Mouse (Mus musculus) limb, embryonic 13.5 days (tissue): ENCODE measurements around the gene Man1a2. TPM values are rescaled to one million over a fixed set of nuclear protein-coding genes. Genes with fewer than 3 reads are reported as not detected.

Experiments used
- ATAC-seq: fragments of 200-750 bp; cut with Nextera tagmentation; 2 replicates; pipeline ENCODE4 v1.8.0; 2017; ENCODE audit warnings: low read depth, moderate number of reproducible peaks, moderate TSS enrichment; ENCODE audit not compliant: low FRiP score
- H3K27ac ChIP-seq: fragments of 300-500 bp; sonication (generic); 2 replicates; pipeline ENCODE4 v1.5.1; 2015; ENCODE audit warnings: inconsistent platforms, mild to moderate bottlenecking, moderate library complexity
- H3K27me3 ChIP-seq: fragments of 300-500 bp; sonication (generic); 2 replicates; pipeline ENCODE4 v1.6.1; 2015; ENCODE audit warnings: mild to moderate bottlenecking, inconsistent platforms
- H3K36me3 ChIP-seq: fragments of 300-500 bp; sonication (generic); 2 replicates; pipeline ENCODE4 v1.6.1; 2015; ENCODE audit warnings: inconsistent platforms, mild to moderate bottlenecking, moderate library complexity
- H3K4me1 ChIP-seq: fragments of 300-500 bp; sonication (generic); 2 replicates; pipeline ENCODE4 v1.6.1; 2015; ENCODE audit warnings: inconsistent platforms
- H3K4me2 ChIP-seq: fragments of 300-500 bp; sonication (generic); replicated peaks from 2 replicates; pipeline ENCODE4 v1.6.1; 2015; ENCODE audit warnings: inconsistent platforms, mild to moderate bottlenecking, moderate library complexity
- H3K4me3 ChIP-seq: fragments of 300-500 bp; sonication (generic); 2 replicates; pipeline ENCODE4 v1.5.1; 2015; ENCODE audit warnings: moderate library complexity, mild to moderate bottlenecking, inconsistent platforms
- H3K9ac ChIP-seq: fragments of 300-500 bp; sonication (generic); 2 replicates; pipeline ENCODE4 v1.6.1; 2015; ENCODE audit warnings: mild to moderate bottlenecking, inconsistent platforms
- H3K9me3 ChIP-seq: fragments of 300-500 bp; sonication (generic); 2 replicates; pipeline ENCODE4 v1.6.1; 2016; ENCODE audit warnings: inconsistent platforms
- WGBS: fragments of 180-500 bp; shearing (Covaris S2); methylation state at CpG from one replicate; pipeline ENCODE4 v1.1.7; 2015; 5-methylcytosine and 5-hydroxymethylcytosine counted together
- polyA plus RNA-seq: library from polyadenylated mRNA; unstranded; fragments of >200 nt; fragmentation: Nextera tagmentation; extraction: Ambion mirVana; gene quantifications from 2 replicates; pipeline ENCODE4 v1.2.1, GENCODE M21; 2015

The Man1a2 gene
- polyA plus RNA-seq, 1 experiment from 2014 or later: 70.0 TPM

DNA sequence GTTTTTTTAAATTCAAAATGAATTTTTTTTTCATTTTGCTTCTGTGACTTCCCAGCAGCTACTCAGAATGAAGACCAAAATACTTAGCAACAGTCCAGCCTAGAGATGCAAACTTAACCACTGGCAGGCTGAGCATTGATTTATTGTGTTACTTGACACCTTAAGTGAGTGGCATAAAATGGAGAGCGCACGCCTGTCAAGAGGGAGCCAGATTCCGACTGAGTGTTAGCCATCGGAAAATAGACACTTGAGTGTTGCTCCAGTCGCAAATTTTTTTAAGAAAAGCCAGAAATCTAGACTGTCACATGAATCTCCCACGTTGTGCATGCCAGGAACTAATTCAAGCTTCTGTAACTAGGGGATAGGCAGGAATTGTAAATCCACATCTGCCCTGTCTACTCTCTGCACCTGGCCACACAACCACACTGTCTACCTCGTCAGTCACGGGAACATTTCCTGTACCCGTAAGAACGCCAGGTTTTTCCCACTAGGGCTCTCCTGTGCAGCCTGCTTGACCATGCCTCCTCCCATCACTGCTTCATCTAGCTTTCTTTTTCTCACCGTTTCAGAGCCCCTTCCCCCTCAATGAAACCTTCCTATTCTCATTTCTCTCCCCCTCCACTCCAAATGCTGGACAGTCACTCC lies 3.7 kb downstream of the Man1a2 start:
- Histone ChIP-seq H3K9me3 (0 out of 2 replicates have a peak, but pooled peaks cover 6% of the 10 kb centered on the region), H3K27ac (no peak overlapping the region), H3K4me1 (peaks cover 44% of the 10 kb centered on the region), H3K27me3 (no peaks in the 10 kb centered on the region), H3K4me2 (peak overlapping the region; percentile 93), H3K9ac (peak overlapping the region; percentile 39; the same call in 1 of the 2 replicates), H3K36me3 (peaks cover 4% of the 10 kb centered on the region; the same call in 1 of the 2 replicates), H3K4me3 (peak overlapping the region; percentile 34)
- ATAC-seq: no peak
- 4% methylated on average over 11 of the region's 11 CpGs for WGBS

GRCm38 (mm10) chr3:100680226-100680625 lies 5.1 kb downstream of the Man1a2 start:
- H3K4me3 ChIP-seq: no peak overlapping the region
- no peak overlapping the region for H3K9ac ChIP-seq
- ATAC-seq: no peak
- no peak overlapping the region for H3K4me2 ChIP-seq
- no peak overlapping the region for H3K27ac ChIP-seq
- peaks cover 38% of the 10 kb centered on the region for H3K4me1 ChIP-seq
- H3K9me3 ChIP-seq: 0 out of 2 replicates have a peak, but pooled peaks cover 6% of the 10 kb centered on the region
- peaks cover 4% of the 10 kb centered on the region; the same call in 1 of the 2 replicates for H3K36me3 ChIP-seq
- WGBS: 60% methylated on average over 2 of the region's 2 CpGs
- no peaks in the 10 kb centered on the region for H3K27me3 ChIP-seq

DNA sequence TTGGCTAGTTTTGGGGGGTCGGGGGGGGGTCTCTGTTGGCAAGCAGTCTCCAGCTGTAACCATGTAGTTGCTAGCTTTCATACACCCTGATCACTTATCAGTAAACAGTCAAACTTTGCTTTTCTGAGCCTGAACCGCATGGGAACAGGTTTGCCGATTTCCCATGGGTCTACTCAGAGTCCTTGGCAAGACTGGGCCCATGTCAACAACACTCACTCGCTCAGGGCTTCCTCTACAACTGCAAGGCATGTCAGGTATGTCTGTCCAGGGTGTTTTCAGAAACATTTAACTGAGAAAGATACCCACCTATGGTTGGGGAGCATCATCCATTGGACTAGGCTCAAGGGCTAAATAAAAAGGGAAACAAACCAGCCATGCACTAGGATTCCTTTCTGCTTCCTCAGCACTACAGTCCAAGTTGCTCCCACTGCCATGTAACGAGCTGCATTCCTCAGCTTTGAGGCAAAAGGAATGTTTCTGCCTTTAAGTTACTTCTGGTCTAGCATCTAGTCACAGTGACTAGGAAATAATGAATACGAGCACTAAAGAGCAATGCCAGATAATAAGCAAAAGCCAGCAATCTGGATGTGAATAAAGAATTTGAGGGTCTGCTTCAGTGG lies 6.2 kb downstream of the Man1a2 start:
- Histone ChIP-seq H3K9ac (no peak overlapping the region), H3K27ac (no peak overlapping the region), H3K9me3 (0 out of 2 replicates have a peak, but pooled peaks cover 6% of the 10 kb centered on the region), H3K27me3 (no peaks in the 10 kb centered on the region), H3K36me3 (peaks cover 4% of the 10 kb centered on the region; the same call in 1 of the 2 replicates), H3K4me1 (peaks cover 36% of the 10 kb centered on the region), H3K4me2 (no peak overlapping the region), H3K4me3 (no peak overlapping the region)
- WGBS: 74% methylated on average over 6 of the region's 6 CpGs
- no peak for ATAC-seq

DNA sequence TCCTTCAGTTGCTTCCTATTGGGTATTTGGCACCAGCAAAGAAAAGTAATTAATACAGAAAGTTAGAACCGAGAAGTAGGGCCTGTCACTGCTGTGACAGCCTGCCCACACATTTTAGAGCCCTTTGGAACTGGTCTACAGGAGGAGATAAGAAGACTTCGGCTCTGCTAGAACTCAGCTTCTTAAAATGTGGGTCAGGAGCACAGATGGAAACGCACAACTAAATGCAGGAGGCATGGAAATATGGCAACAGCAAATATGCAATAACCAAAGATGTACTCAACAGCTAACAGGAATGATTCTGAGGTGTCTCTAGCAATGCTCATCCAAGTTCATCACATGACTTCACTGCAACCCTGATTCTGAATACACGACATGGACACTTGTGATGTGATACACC lies 10.2 kb downstream of the Man1a2 start:
- 90% methylated on average over 4 of the region's 4 CpGs for WGBS
- ATAC-seq: no peak
- Histone ChIP-seq H3K4me2 (no peak overlapping the region), H3K36me3 (peaks cover 4% of the 10 kb centered on the region; the same call in 1 of the 2 replicates), H3K9ac (no peak overlapping the region), H3K27me3 (no peaks in the 10 kb centered on the region), H3K27ac (no peak overlapping the region), H3K9me3 (0 out of 2 replicates have a peak, but pooled peaks cover 6% of the 10 kb centered on the region), H3K4me1 (peaks cover 9% of the 10 kb centered on the region; the same call in 1 of the 2 replicates), H3K4me3 (no peak overlapping the region)

DNA sequence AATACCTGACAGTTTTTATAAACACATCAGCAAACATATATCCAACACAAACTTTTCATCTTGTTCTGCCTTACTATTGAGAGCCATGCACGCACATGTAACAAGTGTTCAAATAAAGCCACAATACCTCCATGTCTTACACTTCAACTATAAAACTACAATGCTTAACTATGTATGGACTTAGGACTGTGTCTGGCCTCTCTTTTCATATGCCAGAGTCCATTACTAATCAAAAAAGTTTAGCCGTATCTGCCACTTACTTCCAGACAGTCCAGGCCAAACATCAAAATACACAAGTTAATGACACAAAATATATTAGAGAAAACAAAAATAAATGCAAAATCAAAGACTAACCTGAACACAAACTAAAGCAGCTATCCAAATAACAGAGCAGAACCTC lies 14.9 kb downstream of the Man1a2 start:
- Histone ChIP-seq H3K9me3 (no peaks in the 10 kb centered on the region), H3K9ac (no peak overlapping the region), H3K27ac (no peak overlapping the region), H3K4me3 (no peak overlapping the region), H3K27me3 (no peaks in the 10 kb centered on the region), H3K4me2 (no peak overlapping the region), H3K36me3 (no peaks in the 10 kb centered on the region), H3K4me1 (no peaks in the 10 kb centered on the region)
- ATAC-seq: no peak
- WGBS: 87% methylated on average over 2 of the region's 2 CpGs

- Histone ChIP-seq H3K4me2 (no peak overlapping the region), H3K9me3 (no peaks in the 10 kb centered on the region), H3K27ac (no peak overlapping the region), H3K36me3 (peaks cover 35% of the 10 kb centered on the region), H3K27me3 (no peaks in the 10 kb centered on the region), H3K9ac (no peak overlapping the region), H3K4me3 (no peak overlapping the region), H3K4me1 (no peaks in the 10 kb centered on the region)
- ATAC-seq: no peak
- WGBS: 81% methylated on average over 1 of the region's 1 CpGs
Observed at GRCm38 (mm10) chr3:100653291-100653690, 32.0 kb downstream of the Man1a2 start.

DNA sequence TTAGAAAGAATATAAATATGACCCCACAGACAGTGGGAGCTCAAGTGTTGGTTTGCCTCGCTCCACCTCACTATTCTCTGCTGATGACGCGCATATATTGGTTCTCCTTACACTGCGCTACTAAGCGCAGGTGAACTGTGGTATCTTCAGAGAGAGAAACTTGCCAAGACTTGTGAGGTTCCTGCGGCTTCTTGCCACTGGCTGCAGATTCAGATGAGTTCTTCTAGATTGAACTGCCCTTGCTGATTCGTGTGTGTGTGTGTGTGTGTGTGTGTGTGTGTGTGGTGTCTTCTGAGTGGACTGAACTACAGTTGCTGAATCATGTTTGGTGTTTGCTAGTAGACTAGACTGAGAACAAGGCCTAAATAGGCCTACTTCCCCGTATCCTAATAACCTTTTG lies 43.7 kb downstream of the Man1a2 start:
- peaks cover 25% of the 10 kb centered on the region for H3K36me3 ChIP-seq
- H3K4me1 ChIP-seq: 0 out of 2 replicates have a peak, but pooled peaks cover 9% of the 10 kb centered on the region
- WGBS: 83% methylated on average over 8 of the region's 8 CpGs
- 0 out of 2 replicates have a peak overlapping the region, but pooled peaks have one; percentile 10 for H3K27ac ChIP-seq
- H3K4me2 ChIP-seq: no peak overlapping the region
- no peaks in the 10 kb centered on the region for H3K27me3 ChIP-seq
- H3K4me3 ChIP-seq: no peak overlapping the region
- no peak for ATAC-seq
- H3K9ac ChIP-seq: no peak overlapping the region
- H3K9me3 ChIP-seq: no peaks in the 10 kb centered on the region

DNA sequence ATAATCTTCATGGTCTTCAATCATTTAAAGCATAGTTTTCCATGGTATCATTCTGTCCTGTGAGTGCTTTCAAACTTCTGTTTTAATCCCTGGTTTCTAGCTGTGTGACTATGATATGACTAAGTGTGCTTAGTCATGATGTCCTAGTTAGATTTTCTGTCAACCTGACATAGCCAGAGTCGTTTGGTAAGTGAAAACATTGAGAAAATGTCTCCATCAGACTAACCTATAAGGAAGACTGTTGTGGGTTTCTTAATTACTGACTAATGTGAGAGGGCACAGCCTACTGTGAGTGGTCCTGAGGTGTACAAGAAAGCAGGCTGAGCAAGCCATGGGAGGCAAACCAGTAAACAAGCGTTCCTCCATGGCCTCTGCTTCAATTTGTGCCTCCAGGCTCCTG lies 49.0 kb downstream of the Man1a2 start:
- Histone ChIP-seq H3K9me3 (no peaks in the 10 kb centered on the region), H3K4me2 (no peak overlapping the region), H3K4me1 (no peaks in the 10 kb centered on the region), H3K4me3 (no peak overlapping the region), H3K27me3 (no peaks in the 10 kb centered on the region), H3K36me3 (peaks cover 9% of the 10 kb centered on the region), H3K9ac (no peak overlapping the region), H3K27ac (no peak overlapping the region)
- ATAC-seq: no peak
- WGBS: 64% methylated on average over 2 of the region's 2 CpGs

DNA sequence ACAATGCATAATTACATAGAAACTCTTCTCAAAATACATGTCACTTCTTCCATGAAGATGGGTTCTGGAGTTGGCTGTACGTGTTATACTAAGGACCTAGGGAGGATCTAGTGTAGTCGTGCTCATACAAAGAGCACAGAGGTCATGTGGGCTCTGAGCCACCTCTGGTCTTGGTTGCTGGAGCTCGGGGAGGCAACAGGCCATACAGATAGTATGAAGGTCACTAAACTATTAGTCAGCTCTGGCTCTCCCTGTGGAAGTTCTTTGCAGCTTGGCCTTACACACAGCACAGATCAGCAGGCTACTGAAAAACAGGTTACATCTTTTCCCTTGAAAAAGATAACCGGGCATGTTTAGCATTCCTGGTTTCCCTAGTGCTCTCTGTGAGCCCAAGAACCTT lies 50.5 kb downstream of the Man1a2 start:
- WGBS: 94% methylated on average over 4 of the region's 4 CpGs
- Histone ChIP-seq H3K27ac (no peak overlapping the region), H3K4me2 (no peak overlapping the region), H3K27me3 (no peaks in the 10 kb centered on the region), H3K36me3 (peaks cover 8% of the 10 kb centered on the region), H3K4me1 (no peaks in the 10 kb centered on the region), H3K9me3 (no peaks in the 10 kb centered on the region), H3K4me3 (no peak overlapping the region), H3K9ac (no peak overlapping the region)
- ATAC-seq: no peak

DNA sequence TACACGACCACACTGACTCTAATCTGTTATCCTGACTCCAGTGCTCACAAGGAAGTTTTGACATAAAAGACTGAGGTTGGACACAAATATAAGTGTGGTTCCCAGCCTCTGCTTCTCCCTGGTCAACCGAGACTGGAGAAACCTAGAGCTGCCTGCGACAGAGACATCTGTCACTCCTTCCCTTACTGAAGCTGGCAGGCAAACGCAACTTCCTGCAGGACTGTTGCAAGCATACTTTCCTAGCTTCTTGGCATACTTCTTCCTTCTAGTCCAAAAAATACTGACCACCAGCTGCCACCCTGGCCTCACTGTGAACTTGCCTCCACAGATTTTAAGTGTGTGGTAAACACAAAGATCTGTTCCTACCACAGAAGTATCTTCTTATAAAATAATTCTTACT lies 66.8 kb downstream of the Man1a2 start:
- Histone ChIP-seq H3K4me3 (no peak overlapping the region), H3K27me3 (no peaks in the 10 kb centered on the region), H3K4me1 (no peaks in the 10 kb centered on the region), H3K27ac (no peak overlapping the region), H3K9ac (no peak overlapping the region), H3K9me3 (no peaks in the 10 kb centered on the region), H3K4me2 (no peak overlapping the region), H3K36me3 (0 out of 2 replicates have a peak, but pooled peaks cover 2% of the 10 kb centered on the region)
- no peak for ATAC-seq
- WGBS: 75% methylated on average over 4 of the region's 4 CpGs

DNA sequence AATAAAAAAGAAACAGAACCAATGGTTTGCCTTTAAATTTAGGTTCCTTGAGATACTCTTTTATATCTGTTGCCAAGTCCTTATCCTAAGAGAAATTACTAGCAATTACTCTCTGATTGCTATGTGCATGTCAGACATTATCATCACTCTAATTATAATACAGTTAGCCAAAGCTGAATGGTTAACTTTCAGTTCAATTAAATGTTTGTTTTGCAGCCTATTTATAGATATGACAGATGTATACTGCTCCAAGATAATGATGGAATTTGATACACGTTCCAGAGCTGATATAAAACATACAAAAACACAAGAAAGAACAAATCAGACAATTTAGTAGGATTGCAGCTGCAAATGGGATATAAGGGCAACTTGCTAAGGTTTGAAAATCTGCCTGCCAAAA lies 74.4 kb downstream of the Man1a2 start:
- Histone ChIP-seq H3K4me3 (no peak overlapping the region), H3K27ac (no peak overlapping the region), H3K4me2 (no peak overlapping the region), H3K4me1 (no peaks in the 10 kb centered on the region), H3K36me3 (0 out of 2 replicates have a peak, but pooled peaks cover 7% of the 10 kb centered on the region), H3K27me3 (no peaks in the 10 kb centered on the region), H3K9me3 (no peaks in the 10 kb centered on the region), H3K9ac (no peak overlapping the region)
- 82% methylated on average over 1 of the region's 1 CpGs for WGBS
- no peak for ATAC-seq

- no peak overlapping the region for H3K27ac ChIP-seq
- H3K4me3 ChIP-seq: no peak overlapping the region
- no peaks in the 10 kb centered on the region for H3K4me1 ChIP-seq
- H3K27me3 ChIP-seq: no peaks in the 10 kb centered on the region
- H3K4me2 ChIP-seq: no peak overlapping the region
- no peak for ATAC-seq
- peaks cover 16% of the 10 kb centered on the region for H3K36me3 ChIP-seq
- no peaks in the 10 kb centered on the region for H3K9me3 ChIP-seq
- 86% methylated on average over 2 of the region's 2 CpGs for WGBS
- H3K9ac ChIP-seq: no peak overlapping the region
Observed at GRCm38 (mm10) chr3:100604539-100604938, 80.8 kb downstream of the Man1a2 start.
